Mouse (Mus musculus): ENCODE measurements around the gene Tcf20. TPM values are rescaled to one million over a fixed set of nuclear protein-coding genes. Genes with fewer than 3 reads are reported as not detected.

The Tcf20 gene
- total and polyA plus RNA-seq, 3 experiments, result 24.2 to 146 (median 128) TPM

DNA sequence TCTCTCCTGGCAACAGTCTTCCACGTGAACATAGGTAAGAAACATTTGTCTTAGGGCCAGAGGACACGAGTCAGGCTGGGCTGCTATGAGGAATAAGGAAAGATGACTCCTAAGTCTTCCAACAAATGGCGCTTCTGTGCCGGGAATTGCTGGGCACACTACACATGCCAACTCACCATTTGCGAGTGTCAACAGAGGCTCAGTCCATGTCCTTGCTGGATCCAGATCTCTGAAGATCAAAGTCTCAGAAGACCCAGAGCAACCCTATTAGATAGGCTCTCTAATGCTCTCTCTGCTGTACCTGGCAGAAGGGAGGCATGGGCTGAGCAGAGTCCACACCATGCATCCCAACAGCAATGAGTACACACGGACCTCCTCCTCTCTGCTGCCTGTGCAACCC lies 222.8 kb downstream of the Tcf20 start:
- Histone ChIP-seq H3K4me1 (ENCODE audit: insufficient read depth, low read depth, low read length) (no peaks in the 10 kb centered on the region), H3K9me3 (replicated peaks) (no peaks in the 10 kb centered on the region), H3K4me3 (ENCODE audit: low read depth, low read length) (no peak overlapping the region), H3K27me3 (ENCODE audit: insufficient read depth, low read length) (0 out of 2 replicates have a peak, but pooled peaks cover 3% of the 10 kb centered on the region), H3K36me3 (replicated peaks) (no peaks in the 10 kb centered on the region)
- ATAC-seq (ENCODE audit: extremely low read depth, insufficient number of reproducible peaks, low FRiP score, poor library complexity, severe bottlenecking) (no peak), DNase-seq (ENCODE audit: low spot score) (no peak)
- TF ChIP-seq TAL1 (conservative IDR thresholded peaks at IDR 0.05; ENCODE audit: low read depth, low read length), result no peak
- no peak for TF ChIP-seq GATA2 (IDR thresholded peaks at IDR 0.05; ENCODE audit: borderline replicate concordance, low read depth, low read length)
- no peak for TF ChIP-seq GATA1 (IDR thresholded peaks at IDR 0.05; ENCODE audit: borderline replicate concordance, low read length)
- no peak for TF ChIP-seq CTCF (IDR thresholded peaks at IDR 0.05; ENCODE audit: low read depth, low read length)
- no peak for TF ChIP-seq POLR2AphosphoS5 (IDR thresholded peaks at IDR 0.05; ENCODE audit: insufficient replicate concordance, low read depth, low read length)

DNA sequence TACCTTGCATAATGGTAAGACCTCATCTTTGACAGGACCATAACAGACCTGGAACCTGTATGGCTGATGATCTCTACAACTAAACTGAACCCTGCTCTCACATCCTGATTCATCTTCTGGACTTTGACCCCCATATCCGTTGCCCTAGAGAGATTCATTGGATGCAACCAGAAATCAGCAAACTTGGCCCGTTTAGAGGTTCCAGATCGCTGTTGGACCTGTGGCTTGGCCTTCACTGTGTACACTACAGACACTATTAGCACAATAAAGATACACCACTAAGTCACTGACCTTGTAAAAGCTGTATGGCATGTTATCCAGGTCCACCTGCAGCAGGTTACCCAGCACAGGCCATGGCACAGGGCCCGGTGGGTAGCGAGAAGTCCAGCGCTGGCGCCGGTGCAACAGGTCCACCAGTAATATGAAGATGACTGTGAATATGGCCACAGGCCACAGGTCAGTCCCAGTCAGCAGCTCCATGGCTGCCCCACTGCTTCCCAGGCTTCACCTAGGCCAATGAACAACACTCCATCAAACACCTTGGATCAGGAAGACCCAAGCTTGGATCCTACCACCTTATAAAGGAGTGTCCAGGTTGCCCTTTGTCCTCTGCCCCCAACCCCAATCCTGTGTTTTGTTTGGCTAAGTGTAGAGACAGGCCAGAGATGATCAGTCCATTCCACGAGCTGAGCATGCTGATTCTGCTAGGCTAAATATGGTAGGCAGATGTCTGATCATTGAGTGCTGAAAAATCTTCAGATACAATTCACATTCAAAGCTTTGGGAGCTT lies 223.8 kb downstream of the Tcf20 start, which contains the start of gene Cyp2d40:
TSS of gene Cyp2d40 (minus strand) at position 553 of the 790 bp plus-strand sequence.
- no peaks in the 10 kb centered on the region for H3K9me3 ChIP-seq (replicated peaks)
- H3K36me3 ChIP-seq (replicated peaks), result no peaks in the 10 kb centered on the region
- DNase-seq (ENCODE audit: low spot score) (no peak), ATAC-seq (ENCODE audit: extremely low read depth, insufficient number of reproducible peaks, low FRiP score, poor library complexity, severe bottlenecking) (no peak)
- TF ChIP-seq CTCF (IDR thresholded peaks at IDR 0.05; ENCODE audit: low read depth, low read length), result no peak
- TF ChIP-seq GATA2 (IDR thresholded peaks at IDR 0.05; ENCODE audit: borderline replicate concordance, low read depth, low read length), result no peak
- no peak for TF ChIP-seq GATA1 (IDR thresholded peaks at IDR 0.05; ENCODE audit: borderline replicate concordance, low read length)
- TF ChIP-seq POLR2AphosphoS5 (IDR thresholded peaks at IDR 0.05; ENCODE audit: insufficient replicate concordance, low read depth, low read length), result no peak
- no peak for TF ChIP-seq TAL1 (conservative IDR thresholded peaks at IDR 0.05; ENCODE audit: low read depth, low read length)
- no peak within 1 kb of the TSS for H3K4me3 ChIP-seq (ENCODE audit: low read depth, low read length)
- H3K27me3 ChIP-seq (ENCODE audit: insufficient read depth, low read length), result 0 out of 2 replicates have a peak, but pooled peaks cover 3% of the 10 kb centered on the region
- H3K4me1 ChIP-seq (ENCODE audit: insufficient read depth, low read depth, low read length), result no peaks in the 10 kb centered on the region

Other genes starting within 250 kb of the Tcf20 start
- gene Cyp2d40, start 223.7 kb downstream of the Tcf20 start, total RNA-seq (2014; fragmentation: Nextera tagmentation), result not detected in 2 replicates
- gene Cyp2d40, start 223.7 kb downstream of the Tcf20 start, total RNA-seq (2017), result not detected in 2 replicates
- not detected in 2 replicates for gene Cyp2d40, start 223.7 kb downstream of the Tcf20 start, polyA plus RNA-seq (2012)
- not detected in 2 replicates for gene Cyp2d26, start 193.6 kb downstream of the Tcf20 start, total RNA-seq (2014; fragmentation: Nextera tagmentation)
- 0.33 TPM in 1 of 2 replicates, not detected in the other for gene Cyp2d26, start 193.6 kb downstream of the Tcf20 start, total RNA-seq (2017)
- not detected in 2 replicates for gene Cyp2d26, start 193.6 kb downstream of the Tcf20 start, polyA plus RNA-seq (2012)
- not detected in 2 replicates for gene Nfam1, start 45.4 kb upstream of the Tcf20 start, total RNA-seq (2014; fragmentation: Nextera tagmentation)
- 0.60 and 0.81 TPM in 2 replicates for gene Nfam1, start 45.4 kb upstream of the Tcf20 start, total RNA-seq (2017)
- 0.03 and 0.09 TPM in 2 replicates for gene Nfam1, start 45.4 kb upstream of the Tcf20 start, polyA plus RNA-seq (2012)
- gene Serhl, start 101.6 kb upstream of the Tcf20 start, total RNA-seq (2014; fragmentation: Nextera tagmentation), result 25.4 and 40.5 TPM in 2 replicates
- gene Serhl, start 101.6 kb upstream of the Tcf20 start, total RNA-seq (2017), result 29.5 and 32.7 TPM in 2 replicates
- 2.3 and 3.1 TPM in 2 replicates for gene Serhl, start 101.6 kb upstream of the Tcf20 start, polyA plus RNA-seq (2012)
- gene Rrp7a, start 134.9 kb upstream of the Tcf20 start, total RNA-seq (2014; fragmentation: Nextera tagmentation), result 34.0 and 53.7 TPM in 2 replicates
- 73.2 and 89.2 TPM in 2 replicates for gene Rrp7a, start 134.9 kb upstream of the Tcf20 start, total RNA-seq (2017)
- gene Rrp7a, start 134.9 kb upstream of the Tcf20 start, polyA plus RNA-seq (2012), result 56.2 and 126 TPM in 2 replicates
- 99.3 and 108 TPM in 2 replicates for gene Poldip3, start 161.5 kb upstream of the Tcf20 start, total RNA-seq (2014; fragmentation: Nextera tagmentation)
- gene Poldip3, start 161.5 kb upstream of the Tcf20 start, total RNA-seq (2017), result 109 and 120 TPM in 2 replicates
- gene Poldip3, start 161.5 kb upstream of the Tcf20 start, polyA plus RNA-seq (2012), result 237 and 272 TPM in 2 replicates
- gene Cyb5r3, start 184.7 kb upstream of the Tcf20 start, total RNA-seq (2014; fragmentation: Nextera tagmentation), result 98.1 and 132 TPM in 2 replicates
- 46.5 and 58.5 TPM in 2 replicates for gene Cyb5r3, start 184.7 kb upstream of the Tcf20 start, total RNA-seq (2017)
- 109 and 167 TPM in 2 replicates for gene Cyb5r3, start 184.7 kb upstream of the Tcf20 start, polyA plus RNA-seq (2012)